Mouse (Mus musculus) testis, adult 2 months (tissue): Measurements from ENCODE around the gene Iqsec1. TPM values are rescaled to one million over a fixed set of nuclear protein-coding genes. Genes with fewer than 3 reads are reported as not detected.

Experiments
- H3K27ac ChIP-seq: fragments of 200-500 bp; 2 replicates; pipeline ENCODE4 v1.5.1; 2012; ENCODE audit warnings: low read depth, low read length; ENCODE audit not compliant: control insufficient read depth, insufficient read depth
- H3K27me3 ChIP-seq: fragments of 200-500 bp; 2 replicates; pipeline ENCODE4 v1.6.1; 2012; ENCODE audit warnings: mild to moderate bottlenecking, low read length, moderate library complexity; ENCODE audit not compliant: control insufficient read depth, insufficient read depth
- H3K36me3 ChIP-seq: fragments of 200-500 bp; 2 replicates; pipeline ENCODE4 v1.6.1; 2012; ENCODE audit warnings: mild to moderate bottlenecking, low read length; ENCODE audit not compliant: control insufficient read depth, insufficient read depth
- H3K4me1 ChIP-seq: fragments of 200-500 bp; 2 replicates; pipeline ENCODE4 v1.6.1; 2012; ENCODE audit warnings: low read length; ENCODE audit not compliant: control insufficient read depth, insufficient read depth
- H3K4me3 ChIP-seq: fragments of 200-500 bp; 2 replicates; pipeline ENCODE4 v1.5.1; 2012; ENCODE audit warnings: low read depth, mild to moderate bottlenecking, low read length, moderate library complexity, mixed read lengths; ENCODE audit not compliant: control insufficient read depth
- CTCF ChIP-seq: fragments of 200-500 bp; IDR thresholded peaks from 2 replicates; pipeline ENCODE4 v1.5.1; 2012; ENCODE audit warnings: low read depth, mild to moderate bottlenecking, inconsistent platforms, low read length, moderate library complexity; ENCODE audit not compliant: control insufficient read depth, insufficient read depth, insufficient replicate concordance
- POLR2A ChIP-seq: fragments of 200-500 bp; IDR thresholded peaks from 2 replicates; pipeline ENCODE4 v1.6.1; 2012; ENCODE audit warnings: low read depth, mild to moderate bottlenecking, inconsistent platforms, low read length, moderate library complexity; ENCODE audit not compliant: control insufficient read depth
- polyA plus RNA-seq: library from polyadenylated mRNA; depleted of rRNA; stranded (reverse); fragments of >200 nt; gene quantifications from 2 replicates; pipeline ENCODE4 v1.2.3, GENCODE M21; 2012

Gene Iqsec1
- polyA plus RNA-seq, 1 experiment, result 47.2 TPM

GRCm38 (mm10) chr6:90754093-90754492 lies 234.4 kb downstream of the Iqsec1 start:
- H3K27me3 ChIP-seq, result no peaks in the 10 kb centered on the region
- no peaks in the 10 kb centered on the region for H3K36me3 ChIP-seq
- TF ChIP-seq POLR2A, result no peak
- no peak for TF ChIP-seq CTCF

GRCm38 (mm10) chr6:90753656-90754055 lies 234.8 kb downstream of the Iqsec1 start:
- H3K27me3 ChIP-seq, result no peaks in the 10 kb centered on the region
- no peaks in the 10 kb centered on the region for H3K36me3 ChIP-seq
- no peak overlapping the region for H3K27ac ChIP-seq
- TF ChIP-seq POLR2A, result no peak
- TF ChIP-seq CTCF, result no peak
- H3K4me1 ChIP-seq, result no peaks in the 10 kb centered on the region
- H3K4me3 ChIP-seq, result no peak overlapping the region

More at GRCm38 (mm10) chr6:90754093-90754492, 234.4 kb downstream of the Iqsec1 start:
- no peak overlapping the region for H3K4me3 ChIP-seq
- H3K27ac ChIP-seq, result no peak overlapping the region
- no peaks in the 10 kb centered on the region for H3K4me1 ChIP-seq

- no peaks in the 10 kb centered on the region; the same call in 1 of the 2 replicates for H3K4me1 ChIP-seq
- H3K36me3 ChIP-seq, result no peaks in the 10 kb centered on the region
- no peak overlapping the region for H3K27ac ChIP-seq
- no peak for TF ChIP-seq CTCF
- no peak for TF ChIP-seq POLR2A
- H3K4me3 ChIP-seq, result no peak overlapping the region
- no peaks in the 10 kb centered on the region for H3K27me3 ChIP-seq
Measured at GRCm38 (mm10) chr6:90751624-90752023, 236.9 kb downstream of the Iqsec1 start.

- no peaks in the 10 kb centered on the region for H3K27me3 ChIP-seq
- no peaks in the 10 kb centered on the region for H3K36me3 ChIP-seq
- no peaks in the 10 kb centered on the region; the same call in 1 of the 2 replicates for H3K4me1 ChIP-seq
- H3K27ac ChIP-seq, result no peak overlapping the region
- H3K4me3 ChIP-seq, result no peak overlapping the region
- TF ChIP-seq CTCF (no peak), POLR2A (no peak)
Measured at GRCm38 (mm10) chr6:90750091-90750490, 238.4 kb downstream of the Iqsec1 start.

- H3K27me3 ChIP-seq, result no peaks in the 10 kb centered on the region
- no peaks in the 10 kb centered on the region; the same call in 1 of the 2 replicates for H3K4me1 ChIP-seq
- no peaks in the 10 kb centered on the region for H3K36me3 ChIP-seq
- no peak overlapping the region for H3K27ac ChIP-seq
- H3K4me3 ChIP-seq, result no peak overlapping the region
- TF ChIP-seq CTCF (no peak), POLR2A (no peak)
Measured at GRCm38 (mm10) chr6:90749414-90749937, 239.0 kb downstream of the Iqsec1 start.

- no peak overlapping the region for H3K4me3 ChIP-seq
- TF ChIP-seq CTCF (no peak), POLR2A (no peak)
- H3K4me1 ChIP-seq, result no peaks in the 10 kb centered on the region; the same call in 1 of the 2 replicates
- H3K27ac ChIP-seq, result no peak overlapping the region
- H3K36me3 ChIP-seq, result no peaks in the 10 kb centered on the region
- H3K27me3 ChIP-seq, result no peaks in the 10 kb centered on the region
Measured at GRCm38 (mm10) chr6:90748976-90749375, 239.5 kb downstream of the Iqsec1 start.

- no peak for TF ChIP-seq CTCF
- TF ChIP-seq POLR2A, result no peak
- no peaks in the 10 kb centered on the region for H3K27me3 ChIP-seq
- no peaks in the 10 kb centered on the region; the same call in 1 of the 2 replicates for H3K4me1 ChIP-seq
- no peak overlapping the region for H3K4me3 ChIP-seq
- no peaks in the 10 kb centered on the region for H3K36me3 ChIP-seq
- H3K27ac ChIP-seq, result no peak overlapping the region
Measured at GRCm38 (mm10) chr6:90746331-90746864, 242.1 kb downstream of the Iqsec1 start.
